Mouse (Mus musculus): ENCODE results near the gene Scn8a.

- TF ChIP-seq CTCF (IDR thresholded peaks at IDR 0.05; ENCODE audit: insufficient read depth, low read depth, low read length), result no peak
- no peak for TF ChIP-seq POLR2A (IDR thresholded peaks at IDR 0.05; ENCODE audit: insufficient read depth, low read depth, low read length)
Measured at GRCm38 (mm10) chr15:100974679-100975078, 105.0 kb downstream of the Scn8a start.

Data from olfactory bulb, adult 2 months (tissue).